Mouse (Mus musculus) MEL (cell line): ENCODE results near the gene Lgsn. TPM values are rescaled to one million over a fixed set of nuclear protein-coding genes. Genes with fewer than 3 reads are reported as not detected.

Source experiments
- DNase-seq: peaks from one replicate; pipeline ENCODE4 v3.0.0; 2011; ENCODE audit warnings: low read depth, low spot score
- H3K27ac ChIP-seq: 2 replicates; pipeline ENCODE4 v1.5.1; 2012; ENCODE audit warnings: low read depth, mild to moderate bottlenecking, control low read depth, low read length, moderate library complexity; ENCODE audit not compliant: control insufficient read depth
- H3K27me3 ChIP-seq, 2 experiments: fragments of 150-350 bp in 1 of 2; sonication (generic) in 1 of 2; 2 replicates each; pipeline ENCODE4 v1.6.1; 2012; ENCODE audit warnings: low read length in 2 of 2, mild to moderate bottlenecking in 2 of 2, improper control_type of control experiment in 1 of 2, moderate library complexity in 1 of 2; ENCODE audit not compliant: insufficient read depth in 2 of 2, control insufficient read depth in 1 of 2
- H3K36me3 ChIP-seq, 2 experiments: 2 replicates each; pipeline ENCODE4 v1.6.1; 2012 to 2014; ENCODE audit warnings: low read length in 2 of 2, improper control_type of control experiment in 1 of 2, inconsistent platforms in 1 of 2, mild to moderate bottlenecking in 1 of 2; ENCODE audit not compliant: insufficient read depth in 2 of 2, control insufficient read depth in 1 of 2
- H3K4me1 ChIP-seq, 2 experiments: fragments of 150-350 bp in 1 of 2; sonication (generic) in 1 of 2; 2 replicates each; pipeline ENCODE4 v1.6.1; 2012; ENCODE audit warnings: low read length in 2 of 2, improper control_type of control experiment in 1 of 2, mild to moderate bottlenecking in 1 of 2; ENCODE audit not compliant: insufficient read depth in 2 of 2, control insufficient read depth in 1 of 2
- H3K4me3 ChIP-seq, 2 experiments: fragments of 150-350 bp in 1 of 2; sonication (generic) in 1 of 2; 2 replicates each; pipeline ENCODE4 v1.5.1; 2012; ENCODE audit warnings: low read depth in 2 of 2, low read length in 2 of 2, mild to moderate bottlenecking in 2 of 2, moderate library complexity in 2 of 2, control low read depth in 1 of 2, improper control_type of control experiment in 1 of 2; ENCODE audit not compliant: control insufficient read depth in 1 of 2, insufficient read depth in 1 of 2
- H3K79me2 ChIP-seq: 2 replicates; pipeline ENCODE4 v1.6.1; 2012; ENCODE audit warnings: mild to moderate bottlenecking, low read length, moderate library complexity; ENCODE audit not compliant: control insufficient read depth, poor library complexity, insufficient read depth
- H3K9ac ChIP-seq: 2 replicates; pipeline ENCODE4 v1.6.1; 2012; ENCODE audit warnings: low read depth, mild to moderate bottlenecking, control low read depth, low read length, moderate library complexity; ENCODE audit not compliant: control insufficient read depth, poor library complexity, severe bottlenecking
- H3K9me3 ChIP-seq: fragments of 150-350 bp; sonication (generic); replicated peaks from 2 replicates; pipeline ENCODE4 v1.6.1; 2012; ENCODE audit warnings: mild to moderate bottlenecking, low read length, improper control_type of control experiment, moderate library complexity; ENCODE audit not compliant: insufficient read depth
- BHLHE40 ChIP-seq: IDR thresholded peaks from 2 replicates; pipeline ENCODE4 v1.6.1; 2012; ENCODE audit warnings: low read depth, mild to moderate bottlenecking, inconsistent platforms, low read length, improper control_type of control experiment, borderline replicate concordance
- CTCF ChIP-seq, 3 experiments: IDR thresholded peaks in 2 of 3; conservative IDR thresholded peaks in 1 of 3; 2 replicates each; pipeline ENCODE4 v1.5.1; 2011 to 2012; ENCODE audit warnings: low read length in 3 of 3, low read depth in 2 of 3, mild to moderate bottlenecking in 2 of 3, improper control_type of control experiment in 1 of 3, inconsistent platforms in 1 of 3, mixed read lengths in 1 of 3, moderate library complexity in 1 of 3; ENCODE audit not compliant: control insufficient read depth in 1 of 3, insufficient read depth in 1 of 3, poor library complexity in 1 of 3, severe bottlenecking in 1 of 3
- ETS1 ChIP-seq: IDR thresholded peaks from 2 replicates; pipeline ENCODE4 v1.6.1; 2012; ENCODE audit warnings: low read depth, mild to moderate bottlenecking, inconsistent platforms, low read length, improper control_type of control experiment, moderate library complexity
- GABPA ChIP-seq: IDR thresholded peaks from 2 replicates; pipeline ENCODE4 v1.6.1; 2012; ENCODE audit warnings: low read depth, mild to moderate bottlenecking, inconsistent platforms, low read length, improper control_type of control experiment, moderate library complexity
- GATA1 ChIP-seq: IDR thresholded peaks from 2 replicates; pipeline ENCODE4 v1.6.1; 2011; ENCODE audit warnings: low read depth, low read length, improper control_type of control experiment
- JUND ChIP-seq: IDR thresholded peaks from 2 replicates; pipeline ENCODE4 v1.6.1; 2011; ENCODE audit warnings: low read depth, mild to moderate bottlenecking, improper control_type of control experiment, low read length
- KAT2A ChIP-seq: conservative IDR thresholded peaks from 2 replicates; pipeline ENCODE4 v1.6.1; 2012; ENCODE audit warnings: low read depth, low read length, improper control_type of control experiment, inconsistent platforms
- MAZ ChIP-seq: IDR thresholded peaks from 2 replicates; pipeline ENCODE4 v1.6.1; 2012; ENCODE audit warnings: low read depth, mild to moderate bottlenecking, inconsistent platforms, low read length, improper control_type of control experiment
- MEF2A ChIP-seq: IDR thresholded peaks from 2 replicates; pipeline ENCODE4 v1.6.1; 2014; ENCODE audit warnings: low read depth, mild to moderate bottlenecking, inconsistent platforms, low read length, improper control_type of control experiment; ENCODE audit not compliant: poor library complexity, insufficient replicate concordance, severe bottlenecking; ENCODE audit errors: extremely low read depth
- MYB ChIP-seq: IDR thresholded peaks from 2 replicates; pipeline ENCODE4 v1.6.1; 2011; ENCODE audit warnings: mild to moderate bottlenecking, low read depth, low read length, improper control_type of control experiment
- NELFE ChIP-seq: IDR thresholded peaks from 2 replicates; pipeline ENCODE4 v1.6.1; 2011; ENCODE audit warnings: low read depth, low read length, improper control_type of control experiment
- NRF1 ChIP-seq: IDR thresholded peaks from 2 replicates; pipeline ENCODE4 v1.6.1; 2014; ENCODE audit warnings: low read depth, mild to moderate bottlenecking, inconsistent platforms, low read length, improper control_type of control experiment, moderate library complexity; ENCODE audit not compliant: poor library complexity, insufficient read depth, severe bottlenecking
- POLR2AphosphoS2 ChIP-seq: IDR thresholded peaks from 2 replicates; pipeline ENCODE4 v1.6.1; 2011; ENCODE audit warnings: low read length, improper control_type of control experiment
- POLR2AphosphoS5 ChIP-seq: IDR thresholded peaks from 2 replicates; pipeline ENCODE4 v1.6.1; 2012; ENCODE audit warnings: low read depth, borderline replicate concordance, mild to moderate bottlenecking, inconsistent platforms, low read length, moderate library complexity, mixed read lengths
- RAD21 ChIP-seq: IDR thresholded peaks from 2 replicates; pipeline ENCODE4 v1.6.1; 2011; ENCODE audit warnings: mild to moderate bottlenecking, low read depth, low read length, improper control_type of control experiment
- SIN3A ChIP-seq: IDR thresholded peaks from 2 replicates; pipeline ENCODE4 v1.6.1; 2012; ENCODE audit warnings: low read length, improper control_type of control experiment, inconsistent platforms
- TAL1 ChIP-seq: IDR thresholded peaks from 2 replicates; pipeline ENCODE4 v1.6.1; 2012; ENCODE audit warnings: mild to moderate bottlenecking, inconsistent platforms, low read length, moderate library complexity, mixed read lengths
- TBP ChIP-seq: IDR thresholded peaks from 2 replicates; pipeline ENCODE4 v1.8.0; 2011; ENCODE audit warnings: low read depth, low read length, improper control_type of control experiment
- TCF12 ChIP-seq: IDR thresholded peaks from 2 replicates; pipeline ENCODE4 v1.6.1; 2014; ENCODE audit warnings: low read depth, mild to moderate bottlenecking, inconsistent platforms, low read length, improper control_type of control experiment, moderate library complexity
- UBTF ChIP-seq: IDR thresholded peaks from 2 replicates; pipeline ENCODE4 v1.6.1; 2012; ENCODE audit warnings: low read depth, mild to moderate bottlenecking, inconsistent platforms, low read length, improper control_type of control experiment, moderate library complexity, borderline replicate concordance; ENCODE audit not compliant: insufficient read depth
- USF1 ChIP-seq: IDR thresholded peaks from 2 replicates; pipeline ENCODE4 v1.6.1; 2014; ENCODE audit warnings: low read depth, mild to moderate bottlenecking, inconsistent platforms, low read length, improper control_type of control experiment, moderate library complexity
- USF2 ChIP-seq, 2 experiments: IDR thresholded peaks; 2 replicates each; pipeline ENCODE4 v1.6.1; 2011 to 2012; ENCODE audit warnings: improper control_type of control experiment in 2 of 2, low read length in 2 of 2, borderline replicate concordance in 1 of 2, inconsistent platforms in 1 of 2, low read depth in 1 of 2, mild to moderate bottlenecking in 1 of 2; ENCODE audit not compliant: insufficient read depth in 1 of 2
- ZC3H11A ChIP-seq: IDR thresholded peaks from 2 replicates; pipeline ENCODE4 v1.6.1; 2012; ENCODE audit warnings: low read depth, mild to moderate bottlenecking, inconsistent platforms, low read length, improper control_type of control experiment
- ZMIZ1 ChIP-seq: IDR thresholded peaks from 2 replicates; pipeline ENCODE4 v1.6.1; 2012; ENCODE audit warnings: low read depth, mild to moderate bottlenecking, inconsistent platforms, low read length, improper control_type of control experiment, moderate library complexity
- polyA plus RNA-seq, 2 experiments: library from polyadenylated mRNA; stranded (reverse) in 1 of 2; unstranded in 1 of 2; fragments of >175 nt in 1 of 2; fragments of >200 nt in 1 of 2; gene quantifications; 2 replicates each; pipeline versions ENCODE4 v1.2.1 to v1.2.4; 2012; ENCODE audit warnings: low replicate concordance in 2 of 2, low read depth in 1 of 2; ENCODE audit not compliant: insufficient read length in 2 of 2, insufficient read depth in 1 of 2, missing spikeins in 1 of 2
- total RNA-seq: library from RNA; depleted of rRNA; stranded (reverse); fragments of 300-350 nt; gene quantifications from 2 replicates; pipeline ENCODE4 v1.2.3, GENCODE M21; 2012

Gene Lgsn
- total and polyA plus RNA-seq, 3 experiments = not detected

- Histone ChIP-seq H3K9ac (no peak overlapping the region), H3K36me3 (no peaks in the 10 kb centered on the region), H3K27me3 (no peaks in the 10 kb centered on the region; a peak in 1 of 4 replicates), H3K9me3 (no peaks in the 10 kb centered on the region), H3K4me1 (no peaks in the 10 kb centered on the region), H3K79me2 (no peaks in the 10 kb centered on the region), H3K27ac (no peak overlapping the region), H3K4me3 (no peak overlapping the region)
- TF ChIP-seq POLR2AphosphoS2 (no peak), GATA1 (no peak), UBTF (no peak), MAZ (no peak), TBP (no peak), TCF12 (no peak), SIN3A (no peak), CTCF (IDR thresholded peaks at IDR 0.05 in 2 of 3, conservative IDR thresholded peaks at IDR 0.05 in 1 of 3; ENCODE audit: control insufficient read depth in 1 of 3, insufficient read depth in 1 of 3, low read depth in 2 of 3, low read length in 3 of 3, poor library complexity in 1 of 3, severe bottlenecking in 1 of 3) (no peak), NRF1 (no peak), MYB (no peak), BHLHE40 (no peak), NELFE (no peak), MEF2A (no peak), USF2 (IDR thresholded peaks at IDR 0.05; ENCODE audit: borderline replicate concordance in 1 of 2, insufficient read depth in 1 of 2, low read depth in 1 of 2, low read length in 2 of 2) (no peak), GABPA (no peak), KAT2A (no peak), ETS1 (no peak)
- no peak for DNase-seq
These were observed 20.0 kb upstream of the Lgsn start for GRCm38 (mm10) chr1:31156185-31156584.

GRCm38 (mm10) chr1:31156884-31157283, 19.3 kb upstream of the Lgsn start:
- Histone ChIP-seq H3K36me3 (no peaks in the 10 kb centered on the region), H3K9me3 (no peaks in the 10 kb centered on the region), H3K27ac (no peak overlapping the region), H3K9ac (no peak overlapping the region), H3K4me1 (no peaks in the 10 kb centered on the region), H3K79me2 (no peaks in the 10 kb centered on the region), H3K4me3 (no peak overlapping the region), H3K27me3 (no peaks in the 10 kb centered on the region; a peak in 1 of 4 replicates)
- TF ChIP-seq GATA1 (no peak), TBP (no peak), ZMIZ1 (no peak), RAD21 (no peak), CTCF (IDR thresholded peaks at IDR 0.05 in 2 of 3, conservative IDR thresholded peaks at IDR 0.05 in 1 of 3; ENCODE audit: control insufficient read depth in 1 of 3, insufficient read depth in 1 of 3, low read depth in 2 of 3, low read length in 3 of 3, poor library complexity in 1 of 3, severe bottlenecking in 1 of 3) (no peak), ZC3H11A (no peak), POLR2AphosphoS2 (no peak), USF1 (no peak), POLR2AphosphoS5 (no peak), TAL1 (no peak), JUND (no peak)
- no peak for DNase-seq
